ENCODE assay signal across 14 mouse cellular contexts in the genomic region with DNA sequence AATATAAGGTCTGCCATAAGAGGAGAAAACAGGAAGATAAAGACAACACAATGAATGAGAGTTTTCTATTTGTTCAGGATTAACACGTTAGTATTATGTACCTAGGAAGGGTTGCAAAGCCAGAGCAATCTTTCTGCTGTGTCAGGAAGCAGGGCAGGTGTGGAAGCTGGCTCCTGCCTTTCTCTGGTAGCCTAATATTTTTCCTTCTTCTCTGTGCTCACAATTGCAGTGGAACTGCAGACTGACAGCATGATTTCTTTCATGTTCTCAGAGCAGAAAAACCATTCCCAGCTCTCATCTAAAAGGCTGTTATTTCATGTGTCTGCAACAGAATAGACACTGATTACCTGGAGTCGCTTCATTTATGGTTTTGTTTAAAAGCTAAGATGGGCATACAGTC. TPM values are rescaled to one million over a fixed set of nuclear protein-coding genes. Genes with fewer than 3 reads are reported as not detected.
"Had no signal": no experiment of that assay in that cellular context is flagged by ENCODE, and none has a peak within 500 bp of the region (broad histone marks: within the 10 kb centered on the region; RNA-seq: fewer than 3 reads in every experiment).

No protein-coding gene starts in this region.

- H3K9me3 ChIP-seq: limb, embryonic 13.5 days; liver, embryonic 15.5 days had no signal

- DNase-seq: kidney, adult 18-20 months; kidney, postnatal 10 days; kidney, postnatal 4 days; left cerebral cortex, postnatal 4 days; lung, adult 2 months; lung, postnatal 36 days; thymus, postnatal 4 days had no signal

- H3K4me2 ChIP-seq: limb, embryonic 13.5 days; liver, embryonic 15.5 days had no signal

- H3K27ac ChIP-seq: layer of hippocampus, adult 2 months; limb, embryonic 13.5 days; liver, embryonic 15.5 days; stomach, postnatal 0 days had no signal

- ATAC-seq: lung, postnatal 0 days had no signal

- H3K27me3 ChIP-seq: limb, embryonic 13.5 days; liver, embryonic 15.5 days had no signal

- H3K9ac ChIP-seq: limb, embryonic 13.5 days; liver, embryonic 15.5 days had no signal

- H3K4me3 ChIP-seq: layer of hippocampus, adult 2 months; limb, embryonic 13.5 days; liver, embryonic 15.5 days had no signal

- H3K4me1 ChIP-seq: limb, embryonic 13.5 days; liver, embryonic 15.5 days had no signal

- H3K36me3 ChIP-seq: limb, embryonic 13.5 days; liver, embryonic 15.5 days had no signal

RNA-seq across cellular contexts. Expression of a gene that starts 23.7 kb away (rescaled TPM):
- total RNA-seq: liver, adult 2 months; megakaryocyte progenitor cell, adult 5-6 weeks had no signal
- polyA plus RNA-seq: limb, embryonic 13.5 days; liver, adult 2 months; liver, embryonic 15.5 days; lung, adult 2 months; lung, postnatal 0 days had no signal
